Mouse (Mus musculus): Measurements from ENCODE around the gene H1fnt. TPM values are rescaled to one million over a fixed set of nuclear protein-coding genes. Genes with fewer than 3 reads are reported as not detected.

Gene H1fnt
- polyA plus RNA-seq, 1 experiment from 2014 or later, result not detected

GRCm38 (mm10) chr15:98220877-98221276 is 36.2 kb downstream of the H1fnt start, which contains the start of the genes Gm44579 and Olfr287:
Gene Gm44579, minus strand, starts transcription at chr15:98220977.
Gene Olfr287, minus strand, starts transcription at chr15:98221056.
- H3K27me3 ChIP-seq, result no peaks in the 10 kb centered on the region
- no peaks in the 10 kb centered on the region for H3K4me1 ChIP-seq
- H3K4me3 ChIP-seq, result no peak within 1 kb of the TSS
- H3K27ac ChIP-seq, result no peak within 1 kb of the TSS
- no peaks in the 10 kb centered on the region for H3K9me3 ChIP-seq (replicated peaks)
- no peak for ATAC-seq
- WGBS, result 77% methylated on average over 4 of the region's 4 CpGs
- no peak within 1 kb of the TSS for H3K4me2 ChIP-seq
- H3K36me3 ChIP-seq (ENCODE audit: poor library complexity, severe bottlenecking), result no peaks in the 10 kb centered on the region
- no peak within 1 kb of the TSS for H3K9ac ChIP-seq

GRCm38 (mm10) chr15:98214130-98214529 is 43.0 kb downstream of the H1fnt start:
- no peak for ATAC-seq
- Histone ChIP-seq H3K9me3 (replicated peaks) (no peaks in the 10 kb centered on the region), H3K4me3 (no peak overlapping the region), H3K9ac (no peak overlapping the region), H3K27me3 (no peaks in the 10 kb centered on the region), H3K4me2 (no peak overlapping the region), H3K27ac (no peak overlapping the region), H3K4me1 (no peaks in the 10 kb centered on the region), H3K36me3 (ENCODE audit: poor library complexity, severe bottlenecking) (no peaks in the 10 kb centered on the region)
- 82% methylated on average over 5 of the region's 5 CpGs for WGBS

- H3K36me3 ChIP-seq (ENCODE audit: poor library complexity, severe bottlenecking), result no peaks in the 10 kb centered on the region
- no peaks in the 10 kb centered on the region for H3K4me1 ChIP-seq
- WGBS, result 81% methylated on average over 5 of the region's 5 CpGs
- no peaks in the 10 kb centered on the region for H3K27me3 ChIP-seq
- no peak overlapping the region for H3K4me3 ChIP-seq
- H3K4me2 ChIP-seq, result no peak overlapping the region
- no peak overlapping the region for H3K9ac ChIP-seq
- no peak overlapping the region for H3K27ac ChIP-seq
- no peak for ATAC-seq
- no peaks in the 10 kb centered on the region for H3K9me3 ChIP-seq (replicated peaks)
These were observed 43.7 kb downstream of the H1fnt start for GRCm38 (mm10) chr15:98213336-98213870.

- Histone ChIP-seq H3K4me3 (no peak overlapping the region), H3K4me2 (no peak overlapping the region), H3K9ac (no peak overlapping the region), H3K27me3 (no peaks in the 10 kb centered on the region), H3K9me3 (replicated peaks) (no peaks in the 10 kb centered on the region), H3K4me1 (no peaks in the 10 kb centered on the region), H3K27ac (no peak overlapping the region), H3K36me3 (ENCODE audit: poor library complexity, severe bottlenecking) (no peaks in the 10 kb centered on the region)
- ATAC-seq, result no peak
- 83% methylated on average over 7 of the region's 7 CpGs for WGBS
These were observed 47.4 kb downstream of the H1fnt start for GRCm38 (mm10) chr15:98209676-98210075.

Other genes with a start within 250 kb of the H1fnt start
- 57.7 and 67.5 TPM in 2 replicates for gene Pfkm, start 164.7 kb downstream of the H1fnt start, polyA plus RNA-seq (2015; fragmentation: Nextera tagmentation; extraction: Ambion mirVana)
- 26.7 and 30.7 TPM in 2 replicates for gene Senp1, start 163.5 kb downstream of the H1fnt start, polyA plus RNA-seq (2015; fragmentation: Nextera tagmentation; extraction: Ambion mirVana)
- gene Asb8, start 91.7 kb downstream of the H1fnt start, polyA plus RNA-seq (2015; fragmentation: Nextera tagmentation; extraction: Ambion mirVana), result 41.4 and 45.8 TPM in 2 replicates
- 19.4 and 25.6 TPM in 2 replicates for gene Ccdc184, start 90.1 kb downstream of the H1fnt start, polyA plus RNA-seq (2015; fragmentation: Nextera tagmentation; extraction: Ambion mirVana)
- not detected in 2 replicates for gene Olfr288, start 61.8 kb downstream of the H1fnt start, polyA plus RNA-seq (2015; fragmentation: Nextera tagmentation; extraction: Ambion mirVana)
- gene Gm44579, start 36.3 kb downstream of the H1fnt start, polyA plus RNA-seq (2015; fragmentation: Nextera tagmentation; extraction: Ambion mirVana), result not detected in 2 replicates
- not detected in 2 replicates for gene Olfr287, start 36.2 kb downstream of the H1fnt start, polyA plus RNA-seq (2015; fragmentation: Nextera tagmentation; extraction: Ambion mirVana)
- not detected in 2 replicates for gene Olfr286, start 22.8 kb downstream of the H1fnt start, polyA plus RNA-seq (2015; fragmentation: Nextera tagmentation; extraction: Ambion mirVana)
- 1.8 and 2.6 TPM in 2 replicates for gene Zfp641, start 38.9 kb upstream of the H1fnt start, polyA plus RNA-seq (2015; fragmentation: Nextera tagmentation; extraction: Ambion mirVana)
- not detected in 2 replicates for gene Olfr285, start 60.1 kb upstream of the H1fnt start, polyA plus RNA-seq (2015; fragmentation: Nextera tagmentation; extraction: Ambion mirVana)
- gene Olfr284, start 83.7 kb upstream of the H1fnt start, polyA plus RNA-seq (2015; fragmentation: Nextera tagmentation; extraction: Ambion mirVana), result not detected in 2 replicates
- gene Olfr283, start 123.7 kb upstream of the H1fnt start, polyA plus RNA-seq (2015; fragmentation: Nextera tagmentation; extraction: Ambion mirVana), result not detected in 2 replicates
- not detected in 2 replicates for gene Olfr282, start 173.9 kb upstream of the H1fnt start, polyA plus RNA-seq (2015; fragmentation: Nextera tagmentation; extraction: Ambion mirVana)
- not detected in 2 replicates for gene Olfr281, start 195.3 kb upstream of the H1fnt start, polyA plus RNA-seq (2015; fragmentation: Nextera tagmentation; extraction: Ambion mirVana)
- not detected in 2 replicates for gene OR5BS1P, start 212.6 kb upstream of the H1fnt start, polyA plus RNA-seq (2015; fragmentation: Nextera tagmentation; extraction: Ambion mirVana)
- not detected in 2 replicates for gene Lalba, start 225.4 kb upstream of the H1fnt start, polyA plus RNA-seq (2015; fragmentation: Nextera tagmentation; extraction: Ambion mirVana)
- not detected in 2 replicates for gene Olfr279, start 235.1 kb upstream of the H1fnt start, polyA plus RNA-seq (2015; fragmentation: Nextera tagmentation; extraction: Ambion mirVana)